Mouse (Mus musculus) left cerebral cortex, postnatal 10 days (tissue): ENCODE data around the gene Mansc4. TPM values are rescaled to one million over a fixed set of nuclear protein-coding genes. Genes with fewer than 3 reads are reported as not detected.
A peak's percentile ranks its signal among the peaks of the same experiment; 100 is the strongest.

ENCODE experiments used
- DNase-seq, 2 experiments: peaks; one replicate each; pipeline ENCODE4 v3.0.0; 2021 to 2022; ENCODE audit warnings: low spot score in 2 of 2, mixed read lengths in 1 of 2; ENCODE audit errors: extremely low spot score in 1 of 2
- intact Hi-C: fragments of 180-260 bp; cut with DNase I; formaldehyde crosslinking; loops from one replicate; pipeline ENCODE4 v1.15.1; 2025
- total RNA-seq, 2 experiments: library from RNA; stranded (reverse); gene quantifications; 2 replicates each; pipeline ENCODE4 v1.2.3; 2021

Gene Mansc4
- total RNA-seq, 2 experiments from 2014 or later, result 0.41 to 0.45 TPM

- intact Hi-C loops, result no loop called here
- peak; percentile 82 to 96 for DNase-seq
Measured at GRCm38 (mm10) chr6:147042291-147043290, 44.2 kb downstream of the Mansc4 start, which contains the start of gene Mrps35. Mrps35 (plus strand) TSS chr6:147042764.

GRCm38 (mm10) chr6:147032303-147032925, 54.4 kb downstream of the Mansc4 start, which contains the start of gene Rep15:
Rep15 (plus strand) TSS chr6:147032584.
- intact Hi-C loops, result no loop called here

DNA sequence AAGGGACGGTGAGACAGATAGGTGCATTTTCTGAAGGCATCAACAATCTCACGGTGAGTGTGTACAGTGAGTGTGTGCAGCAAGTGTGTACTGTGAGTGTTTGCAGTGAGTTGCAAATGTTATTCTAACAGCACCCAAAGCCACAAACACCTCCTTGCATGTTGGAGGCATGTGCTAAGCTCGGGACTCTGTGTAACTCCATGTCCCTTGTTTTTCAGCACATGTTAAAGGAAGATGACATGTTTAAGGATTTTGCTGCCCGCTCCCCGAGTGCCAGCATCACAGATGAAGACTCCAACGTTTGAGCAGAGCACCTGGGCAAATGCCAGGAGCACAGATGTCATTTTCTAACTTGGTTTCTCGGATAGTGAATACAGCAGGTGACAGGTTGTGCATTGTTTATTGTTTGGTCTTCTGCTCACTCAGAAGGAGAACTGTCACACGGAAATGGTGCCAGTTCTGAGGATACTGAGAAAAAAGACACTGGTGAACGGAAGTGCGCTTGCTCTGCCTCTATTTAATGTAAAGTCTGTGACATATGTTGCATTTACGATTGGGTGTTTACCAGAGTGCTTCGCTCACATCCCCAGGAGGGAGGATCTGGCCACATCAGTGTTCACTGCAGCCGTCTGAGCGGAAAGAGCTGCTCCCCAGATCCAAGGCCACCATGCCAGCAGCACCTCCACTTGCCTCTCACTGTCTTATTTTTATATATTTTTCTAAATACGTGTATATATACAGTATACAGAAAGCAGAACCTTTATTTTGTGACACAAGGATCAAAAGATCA, 56.5 kb downstream of the Mansc4 start:
- intact Hi-C loops, result no loop called here
- no peak for DNase-seq

More at GRCm38 (mm10) chr6:147032303-147032925, 54.4 kb downstream of the Mansc4 start, which contains the start of gene Rep15:
- no peak for DNase-seq

DNA sequence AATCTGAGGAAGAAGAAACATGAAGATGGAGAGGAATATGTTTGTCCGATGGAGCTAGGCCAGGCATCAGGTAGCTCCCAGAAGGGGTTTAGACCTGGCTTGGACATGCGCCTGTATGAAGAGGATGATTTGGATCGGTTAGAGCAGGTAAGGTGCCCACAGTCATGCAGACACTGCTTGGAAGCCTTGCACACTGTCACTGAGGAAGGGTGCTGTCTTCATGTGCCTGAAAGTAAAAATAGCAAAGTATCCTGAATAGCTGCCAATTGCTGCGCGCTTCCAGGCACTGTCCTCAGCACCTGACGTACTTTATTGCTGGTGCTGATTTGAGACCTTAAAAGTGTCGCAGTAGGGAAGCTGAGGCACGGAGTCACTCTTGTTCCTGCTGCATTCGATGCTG, 57.2 kb downstream of the Mansc4 start:
- DNase-seq, result no peak
- intact Hi-C loops, result no loop called here

- no peak for DNase-seq
- intact Hi-C loops, result no loop called here
Measured at GRCm38 (mm10) chr6:147028396-147028795, 58.4 kb downstream of the Mansc4 start.

Other genes with a start within 250 kb of the Mansc4 start
- gene Smco2, start 236.9 kb downstream of the Mansc4 start, total RNA-seq, result not detected
- gene Ppfibp1, start 198.5 kb downstream of the Mansc4 start, total RNA-seq, result 100 to 1,000 TPM in 1 of 2 experiments, 10 to 100 TPM in 1; 96.3 to 100 TPM
- gene 1700034J05Rik, start 132.6 kb downstream of the Mansc4 start, total RNA-seq, result not detected
- 1 to 10 TPM; 2.9 TPM for gene Rep15, start 54.4 kb downstream of the Mansc4 start, total RNA-seq
- 10 to 100 TPM; 48.0 to 49.7 TPM for gene Mrps35, start 44.3 kb downstream of the Mansc4 start, total RNA-seq
- gene Klhl42, start 4.3 kb upstream of the Mansc4 start, total RNA-seq, result 10 to 100 TPM; 25.2 to 25.8 TPM
- 1 to 10 TPM; 2.0 to 2.8 TPM for gene Pthlh, start 177.2 kb upstream of the Mansc4 start, total RNA-seq